Comparison of ENCODE assay signal across 8 mouse cellular contexts in genomic region chr11:72440965-72441664, GRCm38 (mm10). TPM values are rescaled to one million over a fixed set of nuclear protein-coding genes. Genes with fewer than 3 reads are reported as not detected.
DNase-seq lines count a peak whose midpoint lies in the region; ATAC-seq lines count a peak whose summit lies in the region.

Gene Mybbp1a (plus strand): TSS chr11:72441355.

- H3K4me1 ChIP-seq in hindbrain, embryonic 11.5 days (replicated peaks; ENCODE audit: control insufficient read depth, insufficient read depth, low read length) = no peaks in the 10 kb centered on the region; the same call in 1 of the 2 replicates

- peak within 1 kb of the TSS; percentile 76 for H3K27ac ChIP-seq in hindbrain, embryonic 11.5 days (ENCODE audit: low read depth, low read length)

- H3K4me3 ChIP-seq in hindbrain, embryonic 11.5 days (ENCODE audit: low read depth, low read length) = peak within 1 kb of the TSS; percentile 67

- no peaks in the 10 kb centered on the region for H3K9me3 ChIP-seq in hindbrain, embryonic 11.5 days (ENCODE audit: control insufficient read depth, low read length)

- WGBS in hindbrain, embryonic 11.5 days = under 1% methylated on average over 46 of the region's 46 CpGs

- DNase-seq in MN1 (ENCODE audit: low spot score) = peak; percentile 98
- DNase-seq in cerebellum, adult 9-10 months = peak; percentile 99
- peak; percentile 96 to 99 for DNase-seq in frontal cortex, adult 2 months (ENCODE audit: extremely low spot score in 1 of 2, low spot score in 1 of 2)
- peak; percentile 99 for DNase-seq in hindbrain, embryonic 11.5 days (ENCODE audit: low spot score)
- DNase-seq in layer of hippocampus, postnatal 10 days (ENCODE audit: low spot score in 2 of 2) = peak; percentile 99
- peak; percentile 99 for DNase-seq in lung, postnatal 10 days
- DNase-seq in ovary, postnatal 36 days (ENCODE audit: low spot score) = peak; percentile 99
- DNase-seq in thymus, postnatal 25 days = peak; percentile 99

- peak within 1 kb of the TSS; percentile 64 for H3K4me2 ChIP-seq in hindbrain, embryonic 11.5 days (replicated peaks; ENCODE audit: low read depth, low read length)

- H3K9ac ChIP-seq in hindbrain, embryonic 11.5 days (ENCODE audit: low read depth, low read length) = peak within 1 kb of the TSS; percentile 73

- no peaks in the 10 kb centered on the region for H3K27me3 ChIP-seq in hindbrain, embryonic 11.5 days (ENCODE audit: control insufficient read depth, insufficient read depth, low read length)

- H3K36me3 ChIP-seq in hindbrain, embryonic 11.5 days (ENCODE audit: control insufficient read depth, insufficient read depth, low read length) = peaks cover 17% of the 10 kb centered on the region

- peak; percentile 91 for ATAC-seq in hindbrain, embryonic 11.5 days (ENCODE audit: low FRiP score)

RNA-seq across cellular contexts. Expression of gene Mybbp1a, which starts in this region (rescaled TPM):
- 55.3 and 61.4 TPM in 2 replicates for polyA plus RNA-seq in frontal cortex, adult 2 months (2012; rRNA removed)
- polyA plus RNA-seq in hindbrain, embryonic 11.5 days (2014; fragmentation: Nextera tagmentation; extraction: Ambion mirVana) = 112 and 145 TPM in 2 replicates
- total RNA-seq in layer of hippocampus, postnatal 10 days (2021) = 10 to 100 TPM; 50.2 to 55.0 TPM

Comparison
In these comparisons a context has a peak if more than half of its experiments do, and no peak if none do; other contexts are left out.
1. Peak in every context shown above with its lines: DNase-seq, ATAC-seq, H3K4me3 ChIP-seq and H3K27ac ChIP-seq.